Mouse (Mus musculus): ENCODE results near the gene Teddm2.

The Teddm2 gene

DNA sequence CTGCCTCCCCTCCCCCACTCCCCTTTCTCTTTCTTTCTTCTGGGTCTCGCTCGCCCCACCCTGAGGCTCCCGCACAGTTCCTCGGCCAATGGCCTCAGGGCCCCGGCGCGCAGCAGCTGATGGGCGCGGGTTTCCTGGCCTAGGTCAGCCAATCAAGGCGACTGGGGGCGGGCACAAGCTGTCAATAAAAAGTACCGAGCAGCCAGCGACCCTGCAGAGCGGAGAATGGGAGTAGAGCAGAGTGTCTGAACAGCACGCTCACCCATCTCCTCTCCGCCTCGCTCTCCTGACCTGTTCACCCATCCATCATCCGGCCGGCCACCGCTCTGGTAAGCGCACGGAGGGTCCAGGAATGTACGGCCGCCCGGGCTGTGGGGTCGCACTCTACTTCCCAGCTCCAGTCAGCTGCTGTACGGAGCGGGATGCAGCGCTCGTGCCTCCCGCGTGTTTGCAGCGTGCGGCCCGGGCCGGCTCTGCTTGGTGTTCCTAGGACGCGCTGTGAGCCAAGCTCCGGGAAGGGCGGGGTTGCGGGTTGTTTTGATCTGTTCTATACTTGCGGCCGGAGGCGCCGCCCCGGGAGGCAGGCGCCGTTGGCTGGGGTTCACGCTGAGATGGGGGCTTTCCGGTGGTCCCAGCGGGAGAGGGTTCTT, at the start of gene Teddm2, which contains the start of gene Glul:
Gene Teddm2, minus strand, starts transcription at position 498 of the 650 bp plus-strand sequence.
Gene Glul, plus strand, starts transcription at position 214 of the 650 bp plus-strand sequence.
- DNase-seq, result peak; percentile 98

DNA sequence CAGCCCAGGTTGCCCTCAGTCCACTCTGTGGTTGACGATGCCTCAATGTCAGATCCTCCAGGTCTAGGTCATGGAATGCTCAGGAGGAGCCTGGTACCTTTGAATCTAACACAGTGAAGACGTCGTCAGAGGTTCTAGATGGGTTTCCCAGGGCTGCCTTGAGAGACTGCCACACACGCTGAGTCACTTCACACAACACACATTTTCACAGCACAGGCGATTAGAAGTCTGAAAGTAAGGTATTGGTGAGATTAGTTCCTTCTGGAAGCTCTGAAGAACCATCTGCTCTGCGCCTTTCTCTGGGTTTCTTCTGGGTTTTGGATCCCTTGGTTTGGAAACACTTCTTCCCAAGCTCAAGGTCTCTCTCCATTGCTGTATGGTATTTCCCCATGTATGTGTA, 47.8 kb upstream of the Teddm2 start:
- no peak for DNase-seq

DNA sequence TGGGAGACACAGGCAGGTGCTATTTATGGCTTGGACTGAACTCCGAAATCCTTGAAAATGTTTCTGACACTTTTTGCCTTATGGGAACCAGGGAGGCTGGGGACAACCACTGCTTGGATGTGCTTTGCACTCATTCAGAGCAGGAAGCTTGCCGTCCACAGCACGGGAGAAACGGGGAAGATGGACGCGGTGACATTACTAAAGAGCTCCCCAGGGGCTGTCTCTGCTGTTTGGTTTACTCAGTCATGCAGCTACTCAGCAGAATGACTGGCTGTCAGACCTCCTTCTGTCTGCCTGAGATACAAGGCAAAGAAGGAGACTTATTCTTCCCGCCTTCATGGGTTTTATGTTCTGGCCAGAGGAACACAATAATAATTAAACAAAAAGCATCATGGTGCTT, 46.9 kb upstream of the Teddm2 start:
- DNase-seq, result no peak

DNA sequence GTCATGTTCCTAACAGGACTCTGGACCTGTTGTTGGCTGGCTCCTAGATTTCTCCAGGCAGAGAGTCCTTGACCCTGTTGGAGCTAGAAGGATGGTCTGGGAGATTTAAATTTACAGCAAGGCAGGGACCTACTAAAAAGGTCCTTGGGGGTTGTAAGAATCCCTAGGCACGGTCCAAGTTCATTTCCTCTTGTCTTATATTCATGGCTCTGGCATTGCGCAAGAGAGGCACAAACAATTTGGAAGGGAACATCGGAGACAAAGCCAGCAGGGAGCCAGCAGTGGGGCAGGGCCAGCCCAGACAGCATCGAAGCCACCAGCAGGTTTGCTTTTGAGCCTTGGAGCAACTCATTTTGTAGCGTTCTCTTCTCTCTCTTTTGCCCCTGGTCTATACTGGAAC, 45.2 kb upstream of the Teddm2 start:
- DNase-seq, result no peak

DNA sequence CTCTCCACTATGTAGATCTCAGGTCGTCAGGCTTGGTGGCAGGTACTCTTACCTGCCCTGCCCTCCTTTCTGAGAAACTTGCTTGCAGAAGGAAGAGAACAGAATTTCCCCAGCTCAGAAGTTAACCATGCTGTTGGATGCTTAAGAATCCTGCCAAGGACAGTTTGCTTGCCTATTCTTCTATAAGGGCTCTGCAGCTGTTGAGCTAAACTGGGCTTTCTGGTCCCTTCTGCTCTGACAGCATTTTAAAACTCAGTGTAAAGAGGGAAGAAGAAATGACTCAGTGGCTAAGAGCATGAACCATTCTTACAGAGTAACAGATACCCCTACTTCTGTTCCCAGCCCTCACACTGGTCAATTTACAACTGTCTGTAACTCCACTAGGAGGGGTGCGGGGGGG, 41.0 kb upstream of the Teddm2 start:
- DNase-seq, result no peak

DNA sequence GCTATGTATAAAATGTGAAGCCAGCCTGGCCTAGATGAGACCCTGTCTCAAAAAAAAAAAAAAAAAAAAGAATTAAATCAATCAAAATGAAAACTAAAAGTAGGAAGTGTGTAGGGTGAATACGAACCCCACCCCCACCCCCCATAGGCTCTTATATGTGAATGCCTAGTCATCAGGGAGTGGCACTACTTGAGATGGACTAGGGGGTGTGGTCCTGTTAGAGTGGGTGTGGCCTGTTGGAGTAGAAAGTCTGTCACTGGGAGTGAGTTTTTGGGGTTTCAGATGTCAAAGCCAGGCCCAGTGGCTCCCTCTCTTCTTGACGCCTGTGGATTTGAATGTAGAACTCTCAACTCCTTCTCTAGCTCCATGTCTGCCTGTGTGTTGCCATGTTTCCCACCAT, 37.0 kb upstream of the Teddm2 start:
- DNase-seq, result no peak

DNA sequence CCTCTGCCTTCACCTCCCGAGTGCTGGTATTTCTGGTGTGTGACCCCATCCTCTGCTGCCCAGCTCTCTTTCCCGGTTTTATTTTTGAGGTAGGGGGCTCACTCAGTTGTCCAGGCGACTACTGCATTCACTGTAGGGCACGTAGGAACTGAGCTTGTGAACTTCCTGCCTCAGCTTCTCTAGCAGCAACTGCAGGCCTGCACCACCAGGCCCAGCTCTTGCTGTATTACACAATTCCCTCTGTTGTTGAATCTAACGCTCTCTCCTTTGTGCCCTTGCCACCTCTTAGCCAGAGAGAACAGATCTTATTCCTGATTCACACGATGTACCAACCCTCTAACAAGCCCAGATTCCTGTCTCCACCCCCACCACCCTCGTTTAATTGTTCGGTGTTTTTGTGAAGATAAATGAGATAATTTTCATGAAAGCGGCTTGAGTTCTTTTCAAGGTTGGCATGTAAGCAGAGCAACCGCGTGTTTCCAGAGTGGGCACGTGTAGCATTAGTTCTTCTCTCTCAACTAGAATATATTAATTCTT, 35.9 kb upstream of the Teddm2 start:
- no peak for DNase-seq

DNA sequence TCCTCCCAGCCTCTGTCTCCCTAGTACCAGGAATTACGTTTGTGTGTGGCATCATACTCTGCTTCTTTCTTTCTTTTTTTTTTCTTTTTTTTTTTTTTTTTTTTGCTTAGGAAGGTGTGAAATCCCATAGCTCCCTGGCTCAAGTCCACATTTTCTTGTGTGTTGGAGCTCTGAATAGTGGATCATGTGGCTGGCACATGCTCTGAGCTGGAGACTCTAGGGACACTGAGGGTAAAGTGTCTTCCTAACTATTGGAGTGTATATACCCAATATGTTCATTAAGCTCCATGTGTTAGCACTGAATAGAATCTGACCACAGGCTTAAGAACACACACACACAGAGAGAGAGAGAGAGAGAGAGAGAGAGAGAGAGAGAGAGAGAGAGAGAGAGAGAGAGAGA, 33.7 kb upstream of the Teddm2 start:
- DNase-seq, result no peak

DNA sequence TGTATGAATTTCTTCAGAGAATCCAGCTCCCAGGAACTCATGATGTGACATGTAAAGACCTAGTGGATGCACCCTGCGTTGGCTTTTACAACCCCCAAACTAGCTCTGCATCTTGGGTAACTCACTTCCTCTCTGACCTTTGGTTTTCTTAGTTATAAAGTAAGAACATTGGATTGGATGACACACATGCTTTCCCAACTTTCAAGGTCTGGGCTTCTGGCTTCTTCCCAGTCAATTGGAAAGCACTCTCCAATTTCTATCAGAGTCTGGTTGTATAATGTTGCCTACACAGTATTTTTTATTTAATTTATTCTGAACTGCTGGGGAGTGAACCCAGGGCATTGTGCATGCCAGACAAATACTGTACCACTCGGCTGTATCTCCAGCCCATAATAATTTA, 30.4 kb upstream of the Teddm2 start:
- no peak for DNase-seq

DNA sequence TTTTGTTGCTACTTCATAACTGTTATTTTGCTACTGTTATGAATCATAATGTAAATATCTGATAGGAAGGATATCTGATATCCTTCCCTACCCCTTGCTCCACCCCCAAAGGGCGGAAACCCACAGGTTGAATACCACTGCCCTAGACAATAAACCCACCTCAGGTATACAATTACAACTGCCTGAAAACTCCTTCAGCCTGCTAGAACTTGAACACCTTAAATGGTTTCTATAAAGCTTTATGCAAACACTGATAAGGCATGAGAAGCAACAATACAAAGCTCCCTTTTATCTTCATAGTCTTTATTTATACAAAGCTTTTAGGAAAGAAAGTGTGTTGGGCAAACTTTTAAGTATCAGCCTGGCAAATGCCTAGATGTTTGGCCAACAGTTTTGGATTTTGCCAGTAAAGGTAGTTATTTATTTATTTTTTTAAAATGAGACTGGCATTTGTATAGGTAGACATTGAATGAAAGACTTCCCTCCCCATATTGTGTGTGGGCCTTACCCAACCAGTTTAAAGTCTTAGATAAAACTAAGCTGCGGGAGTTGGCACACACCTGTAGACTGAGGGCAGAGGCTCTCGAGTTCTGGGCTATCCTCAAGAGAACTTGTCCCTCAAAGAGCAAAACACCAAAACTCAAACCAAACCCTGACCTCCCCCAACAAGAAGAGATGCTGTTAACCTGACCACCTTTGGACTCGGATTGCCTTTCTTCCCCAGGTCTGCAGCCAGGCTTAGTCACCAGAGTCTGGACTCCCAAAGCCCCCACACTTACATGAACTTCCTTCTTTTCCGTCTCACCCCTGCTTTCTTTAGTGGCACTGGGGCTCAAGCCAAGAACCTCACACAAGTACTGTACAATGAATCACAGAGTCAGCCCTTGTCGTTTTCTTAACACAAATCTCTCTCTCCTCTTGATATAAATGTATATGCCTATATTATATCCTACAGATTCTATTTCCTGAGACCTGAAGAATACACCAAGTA, 24.7 kb upstream of the Teddm2 start:
- no peak for DNase-seq

DNA sequence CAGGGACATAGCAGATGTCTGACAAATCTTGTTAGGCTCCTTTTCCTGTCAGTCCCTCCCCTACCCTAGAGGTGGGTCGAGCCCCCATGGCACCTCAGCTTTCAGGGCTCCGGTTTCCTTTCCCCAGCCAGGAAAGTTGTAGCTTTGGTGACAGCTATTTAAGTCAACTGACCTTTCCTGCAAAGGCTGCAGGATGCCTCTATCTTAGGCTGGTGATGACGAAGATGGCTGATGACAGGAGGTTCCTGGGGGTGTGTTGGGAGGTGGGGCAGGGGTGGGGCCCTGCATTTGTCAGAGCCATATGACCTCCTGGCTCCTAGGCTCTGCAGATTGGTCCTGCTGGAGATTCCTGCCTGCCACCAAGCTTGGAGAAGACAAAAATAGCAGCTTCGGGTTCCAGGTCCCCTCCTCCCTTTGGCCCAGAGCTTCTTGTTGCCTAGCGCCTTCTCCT, 22.6 kb upstream of the Teddm2 start:
- DNase-seq, result no peak

DNA sequence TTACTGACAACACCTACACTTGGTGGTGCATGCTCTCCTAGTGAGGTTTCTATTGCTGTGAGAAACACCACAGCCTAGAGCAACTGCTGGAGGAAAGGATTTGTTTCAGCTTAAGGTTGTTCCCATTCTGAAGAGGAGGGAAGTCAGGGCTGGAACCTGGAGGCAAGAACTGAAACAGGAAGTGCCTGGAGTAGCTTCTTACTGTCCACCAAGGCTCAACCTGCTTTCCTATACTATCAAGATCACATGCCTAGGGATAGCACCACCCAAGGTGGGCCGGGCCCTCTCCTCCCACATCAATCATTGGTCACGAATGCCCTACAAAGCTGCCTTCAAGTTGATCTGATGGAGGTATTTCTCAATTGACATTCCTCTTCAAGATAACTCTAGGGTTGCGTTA, 21.6 kb upstream of the Teddm2 start:
- no peak for DNase-seq

DNA sequence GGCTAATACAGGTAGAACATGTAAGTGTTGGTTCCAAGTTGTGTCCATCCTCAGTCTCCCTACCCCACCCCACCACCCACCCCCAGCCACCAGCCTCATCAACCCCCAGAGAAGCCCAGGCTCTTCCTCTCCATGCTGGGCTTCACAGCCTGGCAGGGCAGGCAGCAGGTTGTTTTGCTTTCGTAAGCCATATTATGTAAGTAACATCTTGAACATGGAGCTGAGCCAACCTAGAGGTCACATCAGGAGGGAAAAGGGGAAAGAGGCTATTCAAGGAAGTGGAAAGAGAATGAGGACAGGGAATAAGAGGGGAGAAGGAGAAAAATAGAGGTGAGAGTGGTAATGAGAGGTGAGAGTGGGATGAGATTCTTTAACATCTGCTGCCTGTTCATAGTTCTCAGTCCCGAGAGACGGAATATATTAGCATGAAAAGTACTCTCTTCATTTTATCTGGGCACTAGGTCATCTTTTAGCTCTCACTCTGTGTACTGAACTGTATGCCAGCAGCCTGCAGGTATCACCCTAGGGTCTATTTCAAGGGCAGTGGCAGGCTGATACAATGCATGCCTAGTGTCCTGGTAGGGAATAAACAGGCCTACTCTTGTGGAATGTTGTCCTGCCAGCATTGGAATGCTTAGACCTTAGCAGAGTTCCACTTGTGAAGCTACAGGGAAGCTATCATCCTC, 18.6 kb upstream of the Teddm2 start:
- DNase-seq, result peak; percentile 26

DNA sequence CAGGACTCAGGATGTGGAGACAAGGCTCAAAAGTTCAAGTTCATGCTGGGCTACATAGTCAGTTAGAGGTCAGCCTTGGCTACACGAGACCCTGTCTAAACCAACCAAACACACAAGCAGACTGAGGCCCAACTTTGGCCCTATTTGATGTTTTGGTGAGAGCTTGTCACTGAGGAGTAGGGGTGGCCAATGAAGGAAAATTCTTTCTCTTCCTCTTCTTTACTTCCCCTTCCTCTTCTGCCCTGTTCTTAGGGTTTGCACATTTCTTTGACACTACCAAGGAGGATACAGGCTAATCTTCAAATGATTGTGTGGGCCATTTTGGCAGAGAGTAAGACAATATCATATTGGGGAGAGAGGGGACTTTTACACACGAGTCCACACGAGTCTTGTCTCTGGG, 13.8 kb upstream of the Teddm2 start:
- no peak for DNase-seq

DNA sequence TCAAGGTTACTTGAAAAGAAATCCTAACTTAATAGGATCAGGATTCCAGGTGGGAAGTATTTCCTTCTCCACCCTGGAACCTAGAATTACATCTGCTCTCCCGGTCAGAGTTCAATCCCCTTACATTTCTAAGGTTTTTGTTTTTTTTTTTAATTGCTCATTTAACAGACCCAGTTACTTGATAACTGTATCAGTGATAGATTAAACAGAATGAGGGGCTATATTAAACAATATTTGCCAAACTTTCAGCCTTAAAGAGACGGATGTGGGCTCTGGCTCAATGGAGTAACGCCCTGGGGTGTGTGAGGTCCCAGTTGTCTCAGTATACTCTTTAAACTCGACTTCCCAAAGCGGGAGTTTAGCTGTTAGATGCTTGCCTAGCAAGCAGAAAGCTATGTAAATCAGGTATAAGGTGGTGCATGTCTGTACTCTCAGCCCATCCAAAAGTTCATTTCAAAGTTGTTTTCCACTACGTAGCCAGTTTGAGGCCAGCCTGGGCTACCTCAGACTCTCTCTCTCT, 11.3 kb upstream of the Teddm2 start:
- no peak for DNase-seq

DNA sequence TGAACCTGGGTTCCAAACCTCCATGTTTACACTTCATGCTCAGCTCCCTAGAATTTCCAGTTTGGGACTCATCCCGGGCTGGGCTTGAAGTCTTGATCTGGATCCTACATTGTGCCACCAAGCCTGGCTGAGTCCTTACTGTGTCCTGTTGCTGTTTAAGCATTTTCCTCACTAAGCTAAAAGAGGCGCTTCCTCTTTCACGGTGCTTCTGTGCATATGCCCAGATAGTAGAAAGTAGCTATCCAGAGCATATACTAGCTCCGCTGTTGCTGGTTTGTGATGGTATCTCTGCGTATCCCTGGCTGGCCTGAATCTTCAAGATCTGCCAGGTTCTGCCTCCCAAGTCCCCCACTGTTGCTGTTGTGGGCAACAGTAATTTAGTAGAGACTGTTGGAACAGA, 10.4 kb upstream of the Teddm2 start:
- no peak for DNase-seq

DNA sequence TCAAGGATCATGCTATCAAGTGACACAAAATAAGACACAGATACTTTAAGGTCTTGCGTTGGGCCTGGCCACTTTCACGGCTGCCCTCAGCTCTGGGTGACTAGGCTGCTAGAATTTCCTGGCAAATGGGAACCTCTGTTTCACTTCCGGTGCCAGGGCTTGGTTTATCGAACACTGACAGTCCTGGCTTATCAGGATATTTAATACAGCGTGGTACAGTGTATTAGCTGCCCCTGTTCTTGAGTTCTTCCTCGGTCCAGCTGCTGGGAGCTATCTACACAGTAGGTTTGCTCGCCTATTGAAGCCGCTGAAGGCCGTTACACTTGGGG, 9.9 kb upstream of the Teddm2 start:
- no peak for DNase-seq

DNA sequence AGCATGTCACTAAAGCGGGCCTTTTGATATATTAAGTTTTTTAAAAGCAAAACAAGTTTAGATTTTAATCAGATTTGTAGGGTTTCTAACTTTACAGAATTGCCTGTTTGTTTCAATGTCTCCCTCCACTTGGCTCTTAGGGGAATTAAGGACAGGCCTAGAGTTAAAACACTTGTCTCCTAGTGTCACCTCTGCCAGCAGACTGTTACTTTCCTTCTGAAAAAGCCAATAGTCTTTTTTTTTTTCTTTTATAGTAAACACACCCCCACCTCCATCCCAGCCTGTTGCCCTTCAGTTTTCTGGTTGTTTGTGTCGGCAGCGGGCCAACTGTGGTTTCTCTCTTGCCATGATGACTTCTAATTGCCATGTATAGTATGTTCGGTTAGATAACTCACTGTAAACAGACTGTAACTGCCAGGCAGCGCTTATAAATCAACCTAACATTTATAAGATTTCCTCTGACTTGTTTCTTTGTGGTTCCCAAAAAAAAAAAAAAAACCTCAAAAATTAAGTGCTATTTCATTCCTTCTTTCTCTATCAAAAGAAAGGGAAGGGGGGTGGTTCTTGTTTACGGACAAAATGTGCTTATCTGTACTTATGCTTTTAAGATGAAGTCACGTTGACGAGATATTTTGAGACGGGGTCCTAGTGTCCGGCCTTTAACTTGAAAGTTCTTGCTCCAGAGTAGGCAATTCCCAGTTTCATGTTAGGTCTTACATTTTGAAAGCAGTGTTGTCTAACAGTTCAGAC, 9.4 kb upstream of the Teddm2 start:
- DNase-seq, result peak; percentile 61

DNA sequence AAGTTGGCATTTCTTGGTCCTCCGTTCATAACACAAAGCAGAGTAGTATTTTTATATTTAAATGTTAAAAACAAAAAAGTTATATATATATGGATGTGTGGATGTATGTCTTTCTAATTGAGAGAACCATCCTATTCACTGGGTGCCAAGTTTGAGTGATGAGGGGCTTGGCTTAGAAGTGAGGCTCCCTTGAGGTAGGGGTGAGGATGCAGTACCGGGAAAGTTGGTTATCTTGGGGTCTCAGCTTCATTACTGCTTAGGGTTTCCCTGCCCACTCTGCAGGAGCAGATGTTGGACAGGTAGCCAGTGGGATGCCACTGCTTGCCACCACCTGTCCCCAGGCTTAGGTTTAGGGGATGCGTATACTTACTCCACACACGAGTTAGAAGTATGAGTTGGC, 8.7 kb upstream of the Teddm2 start:
- no peak for DNase-seq

DNA sequence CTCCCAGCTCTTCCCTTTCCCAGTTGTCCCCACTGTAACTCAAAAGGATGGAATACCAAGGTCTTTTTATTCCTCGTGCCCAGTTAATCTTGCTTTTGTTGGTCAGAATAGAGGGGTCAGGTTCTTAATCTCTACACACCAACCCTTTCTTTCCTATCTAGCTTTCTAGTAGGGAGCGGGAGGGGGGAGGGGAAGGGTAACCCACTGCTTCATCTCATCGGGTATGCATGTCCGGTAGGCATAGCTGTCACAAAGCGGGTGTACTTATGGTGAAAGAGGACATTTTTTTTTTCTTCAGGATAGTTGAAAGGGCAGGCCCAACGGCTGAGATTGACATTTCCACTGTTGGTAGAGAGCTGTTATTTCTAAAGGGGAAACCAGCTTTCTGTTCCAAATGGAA, 8.2 kb upstream of the Teddm2 start:
- DNase-seq, result no peak

DNA sequence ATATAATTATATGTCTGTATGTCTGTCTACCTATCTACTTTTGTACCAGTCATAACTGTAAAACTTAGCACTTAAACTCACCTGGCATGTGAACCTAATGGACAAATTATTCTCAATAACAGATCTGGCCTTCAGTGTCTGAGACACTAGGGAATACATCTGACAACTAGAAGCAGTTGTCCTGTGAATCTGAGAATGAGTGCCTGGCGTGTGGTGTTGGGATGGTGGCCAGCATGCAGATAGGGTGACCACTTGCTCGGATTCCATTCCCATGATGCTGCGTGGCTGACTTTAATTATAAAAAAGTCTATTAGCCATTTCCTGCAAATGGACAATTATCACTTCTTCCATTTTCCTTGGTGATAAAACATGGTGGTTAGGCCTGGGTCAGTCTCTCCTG, 5.9 kb upstream of the Teddm2 start:
- no peak for DNase-seq

DNA sequence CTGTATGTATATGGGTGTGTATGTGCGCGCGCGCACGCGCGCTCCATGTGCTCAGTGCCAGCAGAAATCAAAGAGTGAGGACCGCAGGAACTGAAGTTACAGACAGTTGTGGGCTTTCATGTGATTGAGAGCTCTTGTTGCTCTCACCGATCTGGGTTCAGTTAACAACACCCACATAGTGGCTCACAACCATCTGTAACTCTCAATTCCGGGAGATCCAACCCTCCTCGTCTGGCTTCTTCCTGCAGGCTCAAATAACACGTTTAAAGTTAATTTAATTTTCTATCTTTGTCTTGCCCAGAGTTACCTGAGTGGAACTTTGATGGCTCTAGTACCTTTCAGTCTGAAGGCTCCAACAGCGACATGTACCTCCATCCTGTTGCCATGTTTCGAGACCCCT, 4.2 kb upstream of the Teddm2 start:
- DNase-seq, result no peak

Measured in kidney, postnatal 10 days (tissue).